Mouse (Mus musculus): Measurements from ENCODE around the gene Lpp. TPM values are rescaled to one million over a fixed set of nuclear protein-coding genes. Genes with fewer than 3 reads are reported as not detected.

Lpp gene
- polyA plus RNA-seq, 1 experiment from 2014 or later, result 10.7 TPM

DNA sequence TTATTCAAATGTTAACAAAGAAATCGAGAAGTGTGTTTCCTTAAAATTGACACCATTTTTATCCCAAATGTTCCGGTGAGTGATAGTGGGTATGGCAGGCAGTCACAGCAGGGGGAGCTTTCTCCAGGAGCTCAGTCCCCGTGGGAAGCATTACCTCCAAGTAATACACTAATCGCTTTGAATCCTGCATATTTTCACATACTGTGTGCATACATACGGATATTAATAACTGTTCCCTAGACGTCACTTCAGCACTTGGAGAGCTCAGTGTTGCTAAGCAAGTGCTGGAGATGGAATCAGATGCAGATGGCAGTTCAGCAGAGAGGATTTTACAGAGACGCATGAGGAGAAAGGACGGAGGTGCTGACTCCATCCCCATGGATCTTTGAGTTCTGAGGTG lies 487.4 kb downstream of the Lpp start:
- H3K9ac ChIP-seq (replicated peaks), result no peak overlapping the region

GRCm38 (mm10) chr16:24881981-24882775 lies 488.9 kb downstream of the Lpp start:
- ATAC-seq (peak; percentile 41; the same call in 1 of the 2 replicates), DNase-seq (no peak)
- 0 out of 2 replicates have a peak overlapping the region, but pooled peaks have one; percentile 6 for H3K27ac ChIP-seq (ENCODE audit: low read depth)
- H3K4me1 ChIP-seq (ENCODE audit: insufficient read depth), result peaks cover 11% of the 10 kb centered on the region
- H3K4me3 ChIP-seq (ENCODE audit: low read depth, low read length), result no peak overlapping the region
- 79% methylated on average over 3 of the region's 3 CpGs for WGBS (ENCODE audit: insufficient replicate concordance)
- TF ChIP-seq CTCF (IDR thresholded peaks at IDR 0.05; ENCODE audit: low read depth), result no peak
- no peak for TF ChIP-seq EP300 (IDR thresholded peaks at IDR 0.05; ENCODE audit: low read depth)
- H3K9me3 ChIP-seq (ENCODE audit: low read length), result no peaks in the 10 kb centered on the region
- H3K36me3 ChIP-seq (replicated peaks; ENCODE audit: insufficient read depth, low read length), result no peaks in the 10 kb centered on the region
- H3K9ac ChIP-seq (replicated peaks), result no peak overlapping the region
- no peak overlapping the region for H3K4me2 ChIP-seq (ENCODE audit: low read depth, low read length)
- H3K27me3 ChIP-seq (ENCODE audit: insufficient read depth, low read length), result no peaks in the 10 kb centered on the region

More for the DNA sequence above, 487.4 kb downstream of the Lpp start:
- Histone ChIP-seq H3K4me2 (ENCODE audit: low read depth, low read length) (no peak overlapping the region), H3K4me1 (ENCODE audit: insufficient read depth) (peaks cover 22% of the 10 kb centered on the region), H3K27ac (ENCODE audit: low read depth) (no peak overlapping the region), H3K27me3 (ENCODE audit: insufficient read depth, low read length) (no peaks in the 10 kb centered on the region), H3K36me3 (replicated peaks; ENCODE audit: insufficient read depth, low read length) (no peaks in the 10 kb centered on the region), H3K4me3 (ENCODE audit: low read depth, low read length) (no peak overlapping the region), H3K9me3 (ENCODE audit: low read length) (no peaks in the 10 kb centered on the region)
- no peak for TF ChIP-seq EP300 (IDR thresholded peaks at IDR 0.05; ENCODE audit: low read depth)
- DNase-seq (no peak), ATAC-seq (no peak)
- WGBS (ENCODE audit: insufficient replicate concordance), result 75% methylated on average over 8 of the region's 8 CpGs

DNA sequence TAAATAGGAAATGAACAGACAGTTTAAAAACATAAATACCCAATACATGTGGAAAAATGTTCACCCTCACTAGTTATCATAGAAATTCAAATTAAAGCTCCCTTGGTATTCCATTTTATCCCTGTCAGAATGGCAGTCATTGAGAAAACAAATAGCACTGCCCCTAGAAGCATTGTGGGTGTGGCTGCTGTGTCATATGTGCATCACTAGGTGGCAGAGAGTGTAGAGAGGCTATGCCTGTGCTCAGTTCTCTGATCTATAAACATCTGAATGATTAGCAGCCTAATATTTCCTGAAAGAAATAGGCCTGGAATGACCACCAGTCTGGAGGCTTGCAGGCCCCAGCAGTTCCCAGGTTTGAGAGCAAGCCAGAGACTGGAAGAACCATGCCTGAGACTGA lies 490.7 kb downstream of the Lpp start:
- H3K36me3 ChIP-seq (replicated peaks; ENCODE audit: insufficient read depth, low read length), result no peaks in the 10 kb centered on the region
- H3K4me2 ChIP-seq (ENCODE audit: low read depth, low read length), result no peak overlapping the region
- no peaks in the 10 kb centered on the region for H3K4me1 ChIP-seq (ENCODE audit: insufficient read depth)
- H3K9ac ChIP-seq (replicated peaks), result no peak overlapping the region
- DNase-seq (no peak), ATAC-seq (no peak)
- no peak overlapping the region for H3K27ac ChIP-seq (ENCODE audit: low read depth)
- no peaks in the 10 kb centered on the region for H3K9me3 ChIP-seq (ENCODE audit: low read length)
- no peaks in the 10 kb centered on the region for H3K27me3 ChIP-seq (ENCODE audit: insufficient read depth, low read length)
- TF ChIP-seq CTCF (IDR thresholded peaks at IDR 0.05; ENCODE audit: low read depth) (peak; percentile 28), EP300 (IDR thresholded peaks at IDR 0.05; ENCODE audit: low read depth) (no peak)
- no peak overlapping the region for H3K4me3 ChIP-seq (ENCODE audit: low read depth, low read length)

GRCm38 (mm10) chr16:24886346-24886745 lies 493.0 kb downstream of the Lpp start:
- H3K9ac ChIP-seq (replicated peaks), result no peak overlapping the region
- 53% methylated on average over 3 of the region's 3 CpGs for WGBS (ENCODE audit: insufficient replicate concordance)
- no peaks in the 10 kb centered on the region; the same call in 1 of the 2 replicates for H3K36me3 ChIP-seq (replicated peaks; ENCODE audit: insufficient read depth, low read length)
- no peak overlapping the region for H3K4me3 ChIP-seq (ENCODE audit: low read depth, low read length)
- DNase-seq (no peak), ATAC-seq (no peak)
- TF ChIP-seq CTCF (IDR thresholded peaks at IDR 0.05; ENCODE audit: low read depth), result no peak
- TF ChIP-seq EP300 (IDR thresholded peaks at IDR 0.05; ENCODE audit: low read depth), result no peak
- H3K9me3 ChIP-seq (ENCODE audit: low read length), result no peaks in the 10 kb centered on the region
- H3K4me2 ChIP-seq (ENCODE audit: low read depth, low read length), result no peak overlapping the region
- no peaks in the 10 kb centered on the region for H3K27me3 ChIP-seq (ENCODE audit: insufficient read depth, low read length)
- 0 out of 2 replicates have a peak, but pooled peaks cover under 1% of the 10 kb centered on the region for H3K4me1 ChIP-seq (ENCODE audit: insufficient read depth)
- H3K27ac ChIP-seq (ENCODE audit: low read depth), result no peak overlapping the region

DNA sequence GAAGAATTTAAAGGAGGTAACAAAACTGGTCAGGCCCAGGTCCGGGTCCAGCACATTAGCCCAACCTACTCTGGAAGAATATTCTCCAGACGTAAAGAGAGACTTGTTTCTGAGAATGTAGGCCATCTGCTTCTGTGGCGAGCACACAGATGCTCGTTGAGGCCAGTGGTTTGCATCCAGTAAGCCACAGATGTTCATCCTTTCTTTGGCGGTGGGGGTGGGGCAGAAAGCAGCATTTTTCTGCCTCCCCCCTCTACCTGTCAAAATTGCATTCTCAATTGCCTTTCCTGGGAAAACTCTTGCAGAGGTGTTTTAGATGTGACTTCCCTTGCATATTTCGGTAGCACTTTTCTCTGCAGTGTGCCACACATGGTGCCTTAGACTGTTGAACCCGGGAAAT lies 493.6 kb downstream of the Lpp start:
- Histone ChIP-seq H3K27ac (ENCODE audit: low read depth) (no peak overlapping the region), H3K9ac (replicated peaks) (no peak overlapping the region), H3K4me1 (ENCODE audit: insufficient read depth) (peaks cover 5% of the 10 kb centered on the region; the same call in 1 of the 2 replicates), H3K9me3 (ENCODE audit: low read length) (no peaks in the 10 kb centered on the region), H3K36me3 (replicated peaks; ENCODE audit: insufficient read depth, low read length) (no peaks in the 10 kb centered on the region; the same call in 1 of the 2 replicates), H3K4me3 (ENCODE audit: low read depth, low read length) (no peak overlapping the region), H3K27me3 (ENCODE audit: insufficient read depth, low read length) (no peaks in the 10 kb centered on the region), H3K4me2 (ENCODE audit: low read depth, low read length) (no peak overlapping the region)
- DNase-seq, result no peak
- 48% methylated on average over 7 of the region's 7 CpGs for WGBS (ENCODE audit: insufficient replicate concordance)
- no peak for TF ChIP-seq CTCF (IDR thresholded peaks at IDR 0.05; ENCODE audit: low read depth)
- no peak for TF ChIP-seq EP300 (IDR thresholded peaks at IDR 0.05; ENCODE audit: low read depth)
- ATAC-seq, result no peak

DNA sequence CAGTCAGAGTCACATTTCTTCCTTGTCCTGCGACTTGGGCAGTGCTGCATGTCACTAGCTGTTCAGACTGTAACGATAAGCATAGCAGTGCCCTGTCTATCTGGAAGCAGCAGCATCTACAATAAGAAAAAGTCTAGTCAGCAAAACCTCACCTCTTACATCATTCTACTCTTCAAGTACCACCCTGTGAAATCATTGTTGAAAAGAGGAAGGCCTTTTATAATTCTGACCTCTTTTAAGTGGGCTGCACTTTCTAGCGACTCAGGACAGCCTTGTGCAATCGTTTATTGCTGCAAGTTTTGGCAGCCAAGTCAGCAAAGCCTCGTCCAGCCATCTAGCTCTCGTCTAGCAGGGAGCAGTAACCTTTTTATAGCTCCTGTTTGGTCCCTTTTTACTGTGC lies 498.1 kb downstream of the Lpp start:
- no peaks in the 10 kb centered on the region for H3K9me3 ChIP-seq (ENCODE audit: low read length)
- H3K27me3 ChIP-seq (ENCODE audit: insufficient read depth, low read length), result no peaks in the 10 kb centered on the region
- H3K4me2 ChIP-seq (ENCODE audit: low read depth, low read length), result no peak overlapping the region
- DNase-seq (peak; percentile 47), ATAC-seq (peak; percentile 64)
- H3K4me3 ChIP-seq (ENCODE audit: low read depth, low read length), result no peak overlapping the region
- peaks cover 5% of the 10 kb centered on the region; the same call in 1 of the 2 replicates for H3K4me1 ChIP-seq (ENCODE audit: insufficient read depth)
- no peak overlapping the region for H3K9ac ChIP-seq (replicated peaks)
- 0 out of 2 replicates have a peak overlapping the region, but pooled peaks have one; percentile 3 for H3K27ac ChIP-seq (ENCODE audit: low read depth)
- H3K36me3 ChIP-seq (replicated peaks; ENCODE audit: insufficient read depth, low read length), result no peaks in the 10 kb centered on the region; the same call in 1 of the 2 replicates
- TF ChIP-seq CTCF (IDR thresholded peaks at IDR 0.05; ENCODE audit: low read depth) (no peak), EP300 (IDR thresholded peaks at IDR 0.05; ENCODE audit: low read depth) (no peak)
- WGBS (ENCODE audit: insufficient replicate concordance), result 31% methylated on average over 6 of the region's 6 CpGs

Data from liver, postnatal 0 days (tissue).